Mouse (Mus musculus): ENCODE measurements at regions not wholly inside any gene's neighbourhood (a gene's known extent, or its start where the extent isn't known, plus 50 kb on each side); places are given as distances from the start of the nearest gene placed in this dataset.

DNA sequence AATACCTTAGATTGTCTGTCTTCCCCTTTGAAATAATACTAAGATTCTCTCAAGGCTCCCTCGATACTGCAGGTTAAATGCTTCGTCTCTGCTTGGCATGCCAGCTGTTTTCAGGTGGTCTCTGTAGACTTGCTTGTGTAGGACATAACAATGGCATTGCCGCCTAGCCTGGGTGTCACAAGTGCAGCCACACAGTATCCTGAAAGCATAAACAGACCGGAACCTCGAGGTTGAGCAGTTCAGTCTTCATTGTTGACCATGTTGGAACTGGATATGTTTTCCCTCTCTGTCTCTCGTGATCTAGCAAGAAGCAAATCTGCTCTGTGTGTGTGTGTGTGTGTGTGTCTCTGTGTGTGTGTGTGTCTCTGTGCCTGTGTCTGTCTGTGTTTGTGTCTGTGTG, 675.4 kb upstream of the Tmem132c start:
- DNase-seq (ENCODE audit: low spot score): no peak

DNA sequence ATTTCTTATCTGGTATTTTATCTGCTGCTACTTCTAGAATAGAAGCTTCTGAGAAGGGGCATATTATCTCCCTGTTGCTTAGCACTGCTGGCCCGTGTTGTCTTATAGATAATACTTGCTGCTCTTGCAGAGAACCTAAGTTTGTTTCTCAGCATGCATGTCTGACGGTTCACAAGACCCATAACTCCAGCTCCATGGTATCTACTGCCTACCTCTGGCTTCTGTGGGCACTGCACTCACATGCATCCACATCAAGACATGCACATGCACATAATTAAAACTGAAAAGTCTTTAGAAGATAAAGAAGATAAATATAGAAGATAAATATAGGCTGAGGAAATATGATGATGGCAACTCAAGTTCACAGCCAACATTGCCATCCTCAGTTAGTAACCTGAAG, 667.8 kb upstream of the Tmem132c start:
- DNase-seq (ENCODE audit: low spot score): no peak

- no peak for DNase-seq (ENCODE audit: low spot score)
Observed at GRCm38 (mm10) chr5:126597786-126598330, 643.8 kb upstream of the Tmem132c start.

DNA sequence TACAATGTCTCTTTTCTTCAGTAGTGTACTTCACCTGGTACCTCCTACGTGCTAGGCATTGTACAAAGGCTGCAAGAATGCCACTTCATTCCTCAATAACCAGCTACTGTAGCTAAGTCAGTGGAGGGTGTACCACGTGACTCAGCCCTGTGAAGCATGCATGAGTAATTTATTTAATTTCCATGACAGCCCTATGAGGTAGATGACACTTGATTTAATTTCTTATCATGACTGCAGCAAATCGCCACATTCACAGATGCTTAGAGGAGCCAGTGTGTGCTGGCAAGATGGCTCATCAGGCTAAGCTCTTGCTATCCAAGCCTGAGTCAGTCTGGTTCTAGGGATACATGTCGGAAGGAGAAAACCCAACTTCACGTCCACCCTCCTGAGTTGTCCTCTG, 642.0 kb upstream of the Tmem132c start:
- no peak for DNase-seq (ENCODE audit: low spot score)

- no peak for DNase-seq (ENCODE audit: low spot score)
Observed at GRCm38 (mm10) chr5:126606756-126607155, 634.9 kb upstream of the Tmem132c start.

- no peak for DNase-seq (ENCODE audit: low spot score)
Observed at GRCm38 (mm10) chr5:126612571-126612970, 629.0 kb upstream of the Tmem132c start.

DNA sequence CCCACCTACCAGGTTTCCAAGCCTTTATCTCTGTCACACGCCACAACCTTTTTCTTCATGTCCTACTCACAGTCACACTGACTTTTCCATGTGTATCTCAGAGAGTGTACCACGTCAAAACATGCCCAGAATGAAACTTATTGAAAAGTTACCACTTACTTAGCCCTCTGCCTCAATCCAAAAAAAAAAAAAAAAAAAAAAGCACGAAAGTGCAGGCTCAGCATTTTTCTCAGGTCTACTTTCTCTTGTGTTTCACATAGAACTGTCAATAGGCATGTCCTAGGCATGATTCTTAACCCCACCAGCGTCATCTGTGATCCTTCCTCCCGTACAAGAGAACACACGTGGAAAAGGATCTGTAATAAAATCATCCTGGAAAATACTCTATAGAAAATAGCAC, 619.1 kb upstream of the Tmem132c start:
- DNase-seq (ENCODE audit: low spot score): no peak

- DNase-seq (ENCODE audit: low spot score): peak; percentile 12
Observed at GRCm38 (mm10) chr5:126623205-126623604, 618.4 kb upstream of the Tmem132c start.

- DNase-seq (ENCODE audit: low spot score): no peak
Observed at GRCm38 (mm10) chr5:126629826-126630225, 611.8 kb upstream of the Tmem132c start.

DNA sequence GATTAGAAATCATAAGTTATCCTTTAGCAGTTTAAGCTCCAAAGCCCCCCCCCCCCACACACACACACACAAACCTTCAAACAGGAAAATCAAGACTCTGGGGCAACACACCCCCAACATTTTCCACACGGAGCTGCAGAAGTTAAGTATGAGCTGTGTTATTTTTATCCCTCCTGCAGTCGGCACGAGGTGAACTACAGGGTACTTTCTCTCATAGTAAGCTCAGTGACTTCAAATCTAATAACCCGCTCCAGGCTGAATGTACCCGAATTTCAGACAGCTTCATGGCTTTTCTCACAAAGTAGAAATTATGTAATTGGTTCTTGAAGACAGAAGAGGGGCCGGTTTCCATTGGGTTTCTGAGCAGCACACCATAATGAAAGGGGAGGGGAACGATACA, 591.2 kb upstream of the Tmem132c start:
- no peak for DNase-seq (ENCODE audit: low spot score)

- peak; percentile 9 for DNase-seq (ENCODE audit: low spot score)
Observed at GRCm38 (mm10) chr5:126651367-126651766, 590.2 kb upstream of the Tmem132c start.

DNA sequence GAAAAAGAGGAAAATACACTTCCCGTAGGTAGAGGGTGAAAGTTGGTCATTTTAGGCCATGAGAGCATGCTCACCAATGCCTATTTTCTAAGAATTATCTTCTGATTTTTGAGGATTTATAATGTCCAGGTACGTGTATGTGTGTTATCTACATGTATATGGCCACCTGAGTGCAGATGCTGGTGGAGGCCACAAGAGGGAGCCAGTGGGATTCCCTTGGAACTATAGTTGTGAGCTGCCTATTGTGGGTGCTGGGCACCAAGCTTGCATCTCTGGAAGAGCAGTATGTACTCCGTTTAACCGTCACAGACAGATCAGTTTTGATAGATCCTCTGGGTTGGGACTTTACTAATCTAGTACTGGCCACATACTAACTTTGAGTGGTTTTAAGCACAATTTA, 579.0 kb upstream of the Tmem132c start:
- no peak for DNase-seq (ENCODE audit: low spot score)

DNA sequence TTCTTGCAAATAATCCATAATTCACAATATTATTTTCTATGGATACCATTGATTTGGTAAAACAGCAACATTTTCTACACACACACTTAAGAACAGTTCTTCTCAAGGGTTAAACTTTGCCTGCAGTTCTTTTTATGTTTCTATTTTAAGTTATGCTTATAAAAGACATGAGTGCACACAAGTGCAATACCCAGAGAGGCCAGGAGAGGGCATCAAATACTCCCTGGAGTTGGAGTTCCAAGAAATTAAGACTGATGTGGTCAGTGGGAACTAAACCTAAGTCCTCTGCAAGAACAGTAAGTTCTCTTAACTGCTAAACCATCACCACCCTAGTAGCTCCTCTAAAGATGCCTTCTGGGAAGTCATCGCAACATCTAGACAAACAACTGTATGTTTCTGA, 570.5 kb upstream of the Tmem132c start:
- DNase-seq (ENCODE audit: low spot score): no peak

DNA sequence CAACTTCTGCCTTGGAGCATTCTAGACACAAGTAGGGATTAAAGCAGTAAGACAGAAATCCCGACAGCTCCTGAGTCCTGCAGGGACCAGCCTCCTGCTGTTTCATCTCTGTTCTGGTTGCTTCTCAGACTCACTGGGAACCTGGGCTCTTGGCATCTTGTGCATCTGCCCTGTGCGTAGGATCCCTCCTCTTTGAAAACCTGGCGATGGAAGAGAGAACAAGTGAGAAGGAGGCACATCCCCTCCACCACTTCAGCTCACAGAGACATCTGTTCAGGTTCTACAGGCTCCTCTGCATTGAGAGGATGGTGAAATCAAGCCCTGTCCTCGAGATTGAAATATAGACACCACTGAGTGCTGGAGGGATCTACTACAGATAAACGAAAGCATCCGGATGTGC, 561.3 kb upstream of the Tmem132c start:
- no peak for DNase-seq (ENCODE audit: low spot score)

GRCm38 (mm10) chr5:126699314-126699713, 542.3 kb upstream of the Tmem132c start:
- no peak for DNase-seq (ENCODE audit: low spot score)

DNA sequence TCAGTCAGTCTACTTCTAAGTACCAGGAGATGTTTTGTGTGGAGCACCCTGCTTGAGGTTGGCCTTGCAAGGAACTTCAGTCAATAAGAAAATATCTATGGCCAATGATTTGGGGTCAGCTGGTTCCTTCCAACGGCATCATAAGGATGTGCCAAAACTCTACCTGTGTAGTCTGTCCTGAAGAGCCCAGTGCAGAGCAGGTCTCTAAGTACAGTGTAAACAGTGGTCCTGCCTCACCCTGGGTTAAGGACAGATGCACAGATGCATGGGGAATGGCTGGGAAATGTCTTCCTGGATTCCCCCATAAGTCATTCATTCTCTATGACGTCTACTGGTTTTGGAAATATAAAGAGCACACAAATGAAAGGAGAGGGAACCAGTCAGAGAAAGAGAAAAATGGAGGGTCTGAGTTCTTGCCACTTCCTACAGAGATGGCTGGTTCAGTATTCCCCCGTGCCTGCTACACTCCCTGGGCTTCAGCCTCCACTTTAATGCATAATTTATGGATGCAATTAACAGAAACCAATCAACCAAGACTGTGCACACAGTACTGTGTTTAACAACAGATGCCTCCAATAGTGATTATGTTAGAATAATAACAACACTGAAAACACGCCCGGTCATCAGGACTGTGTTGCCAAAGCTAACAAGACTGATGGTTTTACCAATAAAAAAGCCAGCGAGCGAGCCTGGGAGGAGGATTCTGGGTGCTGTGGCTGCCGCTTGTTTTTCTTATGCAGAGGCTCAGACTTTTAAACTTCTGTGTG, 537.9 kb upstream of the Tmem132c start:
- DNase-seq (ENCODE audit: low spot score): no peak

- DNase-seq (ENCODE audit: low spot score): no peak
Observed at GRCm38 (mm10) chr5:126705871-126706270, 535.7 kb upstream of the Tmem132c start.

DNA sequence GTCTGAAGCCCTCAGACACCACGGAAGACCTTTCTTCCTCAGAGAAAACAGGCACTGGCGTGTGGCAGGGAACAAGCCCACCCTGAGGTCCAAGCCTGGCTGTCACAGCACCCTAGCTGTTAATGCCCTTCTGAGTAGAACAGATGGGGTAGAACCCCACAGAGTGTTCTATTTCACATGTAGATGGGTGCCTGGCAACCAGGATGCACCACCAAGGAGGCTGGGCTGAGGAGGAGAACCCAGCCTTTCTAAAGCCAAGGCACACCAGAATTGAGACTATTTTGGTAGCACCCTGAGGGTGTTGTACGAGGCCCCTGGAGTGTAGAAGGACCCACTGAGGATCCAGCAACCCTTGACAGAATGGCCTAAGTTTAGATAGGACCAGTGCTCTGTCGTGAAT, 534.9 kb upstream of the Tmem132c start:
- no peak for DNase-seq (ENCODE audit: low spot score)

DNA sequence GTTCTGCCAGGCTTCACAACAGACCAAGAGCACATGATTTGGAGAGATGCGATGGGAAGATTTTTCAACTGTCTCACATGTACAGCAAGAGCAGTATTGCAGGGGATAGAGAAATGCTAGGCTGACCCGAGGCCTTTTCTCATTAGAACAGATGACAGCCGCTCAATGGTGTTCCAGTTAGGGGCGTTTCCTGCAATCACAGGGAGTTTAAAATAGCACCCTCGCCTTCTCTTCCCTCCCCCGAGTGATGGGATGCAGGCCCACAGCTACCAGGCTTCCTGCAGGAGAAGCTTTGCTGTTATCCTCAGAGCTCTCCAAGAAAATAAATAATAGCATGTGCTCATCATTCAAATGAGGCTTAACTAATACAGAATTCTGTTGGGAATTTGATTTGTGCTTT, 526.9 kb upstream of the Tmem132c start:
- no peak for DNase-seq (ENCODE audit: low spot score)

GRCm38 (mm10) chr5:126718421-126718820, 523.2 kb upstream of the Tmem132c start:
- DNase-seq (ENCODE audit: low spot score): no peak

- no peak for DNase-seq (ENCODE audit: low spot score)
Observed at GRCm38 (mm10) chr5:126721300-126721699, 520.3 kb upstream of the Tmem132c start.

- no peak for DNase-seq (ENCODE audit: low spot score)
Observed at GRCm38 (mm10) chr5:126723304-126724295, 518.0 kb upstream of the Tmem132c start.

GRCm38 (mm10) chr5:126724329-126724728, 517.3 kb upstream of the Tmem132c start:
- no peak for DNase-seq (ENCODE audit: low spot score)
